ENCODE assay signal across 19 mouse cellular contexts in the genomic region with DNA sequence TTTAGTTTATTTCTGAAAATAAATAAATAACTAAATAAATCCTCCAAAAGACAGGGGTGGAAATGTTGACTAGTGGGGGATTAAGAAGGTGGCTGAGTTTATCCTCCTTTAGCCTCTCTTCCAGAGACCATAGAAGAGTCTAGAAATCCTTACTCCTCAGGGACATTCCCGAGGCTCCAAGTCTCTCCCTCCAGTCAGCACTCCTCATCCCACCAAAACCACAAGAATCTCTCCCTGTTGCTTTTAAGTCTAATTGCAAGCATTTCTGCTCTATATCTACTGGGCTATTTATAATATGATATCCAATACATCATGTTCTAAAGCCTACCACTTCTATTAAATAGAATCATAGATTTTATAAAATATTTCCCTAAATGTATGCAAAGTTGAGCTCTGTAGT.
A peak's percentile ranks its signal among the peaks of the same experiment; 100 is the strongest.
DNase-seq lines count a peak whose midpoint lies in the region; ATAC-seq and TF ChIP-seq lines count a peak whose summit lies in the region.
"Had no signal": no experiment of that assay in that cellular context is flagged by ENCODE, and none has a peak within 500 bp of the region (broad histone marks: within the 10 kb centered on the region; RNA-seq: fewer than 3 reads in every experiment).

No protein-coding gene starts in this region.

- no peak for TF ChIP-seq POLR2A in lung, adult 2 months (IDR thresholded peaks at IDR 0.05; ENCODE audit: borderline replicate concordance, extremely low read depth, low read depth, low read length)
- TF ChIP-seq POLR2A in myocyte (IDR thresholded peaks at IDR 0.05; ENCODE audit: insufficient read length, low read depth), result no peak

- no peak overlapping the region for H3K4me3 ChIP-seq in gastrocnemius, adult 2 months
- H3K4me3 ChIP-seq in lung, embryonic 15.5 days, result no peak overlapping the region
- no peak overlapping the region for H3K4me3 ChIP-seq in lung, adult 2 months (replicated peaks; ENCODE audit: extremely low read depth, low read depth, low read length)
- H3K4me3 ChIP-seq in myocyte, result no peak overlapping the region
- H3K4me3 ChIP-seq: heart, embryonic 10.5 days; hindbrain, embryonic 12.5 days had no signal

- no peak overlapping the region for H3K9ac ChIP-seq in lung, embryonic 15.5 days
- H3K9ac ChIP-seq: hindbrain, embryonic 12.5 days had no signal

- no peaks in the 10 kb centered on the region for H3K79me2 ChIP-seq in myocyte (ENCODE audit: control insufficient read depth, insufficient read depth)

- ATAC-seq in lung, embryonic 15.5 days (ENCODE audit: borderline replicate concordance, extremely low read depth, low FRiP score, low TSS enrichment), result no peak
- no peak for ATAC-seq in cerebellum, adult (ENCODE audit: insufficient number of reproducible peaks, low FRiP score, low TSS enrichment)
- ATAC-seq: forebrain, embryonic 14.5 days; hindbrain, embryonic 16.5 days; inflammation-experienced regulatory T-cells, adult 6 months had no signal

- intact Hi-C loops in gastrocnemius, adult 2 months (cut with DNase I), result no loop called here

- H3K36me3 ChIP-seq in lung, embryonic 15.5 days, result no peaks in the 10 kb centered on the region
- H3K36me3 ChIP-seq in myocyte (ENCODE audit: control insufficient read depth, insufficient read depth), result no peaks in the 10 kb centered on the region
- H3K36me3 ChIP-seq: heart, embryonic 10.5 days; hindbrain, embryonic 12.5 days had no signal

- H3K27ac ChIP-seq in gastrocnemius, adult 2 months, result 0 out of 2 replicates have a peak overlapping the region, but pooled peaks have one; percentile 21
- 0 out of 2 replicates have a peak overlapping the region, but pooled peaks have one; percentile 69 for H3K27ac ChIP-seq in lung, embryonic 15.5 days
- H3K27ac ChIP-seq: heart, embryonic 10.5 days; hindbrain, embryonic 12.5 days had no signal

- no peak overlapping the region for H3ac ChIP-seq in myocyte (ENCODE audit: control insufficient read depth, insufficient read length)

- H3K27me3 ChIP-seq in lung, embryonic 15.5 days, result no peaks in the 10 kb centered on the region
- no peaks in the 10 kb centered on the region for H3K27me3 ChIP-seq in myocyte (ENCODE audit: control insufficient read depth, insufficient read depth, insufficient read length)

- no peaks in the 10 kb centered on the region for H3K9me3 ChIP-seq in lung, embryonic 15.5 days
- H3K9me3 ChIP-seq: heart, embryonic 10.5 days; hindbrain, embryonic 12.5 days had no signal

- no peak for DNase-seq in gastrocnemius, adult 2 months
- no peak for DNase-seq in gastrocnemius, postnatal 10 days
- no peak for DNase-seq in lung, adult 2 months
- peak; percentile 74 for DNase-seq in 3T3-L1 (ENCODE audit: low read depth, low spot score)
- no peak for DNase-seq in cerebellum, postnatal 25 days
- DNase-seq: adrenal gland, adult 8-10 months; adrenal gland, postnatal 36 days; cerebellum, adult 11-12 months; cerebellum, adult 9-10 months; cerebellum, postnatal 36 days; heart, postnatal 4 days had no signal

- no peak for TF ChIP-seq CTCF in gastrocnemius, adult 2 months (IDR thresholded peaks at IDR 0.05)
- no peak for TF ChIP-seq CTCF in lung, adult 2 months (IDR thresholded peaks at IDR 0.05; ENCODE audit: insufficient read depth, low read length)

- H3K4me1 ChIP-seq in lung, embryonic 15.5 days, result peaks cover 13% of the 10 kb centered on the region
- no peaks in the 10 kb centered on the region; the same call in none of the 2 replicates for H3K4me1 ChIP-seq in lung, adult 2 months (ENCODE audit: control insufficient read depth, insufficient read depth, low read length)
- H3K4me1 ChIP-seq: hindbrain, embryonic 12.5 days had no signal

- H3K4me2 ChIP-seq in lung, embryonic 15.5 days, result no peak overlapping the region
- peak overlapping the region; percentile 41 for H3K4me2 ChIP-seq in myocyte (ENCODE audit: low read depth)
- H3K4me2 ChIP-seq: hindbrain, embryonic 12.5 days had no signal

- 47% methylated on average over 1 of the region's 1 CpGs for WGBS in lung, embryonic 15.5 days
- WGBS in lung, adult 2 months, result 71% methylated on average over 1 of the region's 1 CpGs

TF ChIP-seq in myocyte, 11 proteins besides CTCF, POLR2A, EP300 and RAD21:
- TF ChIP-seq TCF12 (IDR thresholded peaks at IDR 0.05; ENCODE audit: insufficient read depth, poor library complexity, severe bottlenecking), result no peak
- TF ChIP-seq SRF (IDR thresholded peaks at IDR 0.05; ENCODE audit: control insufficient read depth, insufficient read length, low read depth), result no peak
- TF ChIP-seq MYOG (IDR thresholded peaks at IDR 0.05; ENCODE audit: control insufficient read depth in 1 of 3, insufficient read depth in 1 of 3, insufficient read length in 2 of 3, low read depth in 2 of 3), result no peak
- no peak for TF ChIP-seq CEBPB (IDR thresholded peaks at IDR 0.05; ENCODE audit: insufficient read depth, poor library complexity, severe bottlenecking)
- TF ChIP-seq TCF3 (IDR thresholded peaks at IDR 0.05; ENCODE audit: insufficient read length, low read depth), result no peak
- no peak for TF ChIP-seq REST (IDR thresholded peaks at IDR 0.05; ENCODE audit: insufficient read depth, insufficient read length)
- no peak for TF ChIP-seq MYOD1 (IDR thresholded peaks at IDR 0.05; ENCODE audit: control insufficient read depth in 1 of 3, insufficient read length in 2 of 3, low read depth in 2 of 3)
- no peak for TF ChIP-seq USF1 (IDR thresholded peaks at IDR 0.05; ENCODE audit: low read depth)
- no peak for TF ChIP-seq E2F4 (IDR thresholded peaks at IDR 0.05; ENCODE audit: insufficient read depth)
- no peak for TF ChIP-seq POLR2AphosphoS2 (IDR thresholded peaks at IDR 0.05; ENCODE audit: insufficient read length, low read depth)
- TF ChIP-seq MAX (IDR thresholded peaks at IDR 0.05; ENCODE audit: low read depth), result no peak
